Mouse (Mus musculus) erythroblast, embryonic 14.5 days (primary cell): Measurements from ENCODE around the gene Shank2.

Source experiments
- GATA1 ChIP-seq: IDR thresholded peaks from 2 replicates; pipeline ENCODE4 v1.6.1; 2012; ENCODE audit warnings: low read length, inconsistent platforms, mixed read lengths
- TAL1 ChIP-seq: IDR thresholded peaks from 3 replicates; pipeline ENCODE4 v1.6.1; 2012; ENCODE audit warnings: low read length, inconsistent platforms, mixed read lengths

DNA sequence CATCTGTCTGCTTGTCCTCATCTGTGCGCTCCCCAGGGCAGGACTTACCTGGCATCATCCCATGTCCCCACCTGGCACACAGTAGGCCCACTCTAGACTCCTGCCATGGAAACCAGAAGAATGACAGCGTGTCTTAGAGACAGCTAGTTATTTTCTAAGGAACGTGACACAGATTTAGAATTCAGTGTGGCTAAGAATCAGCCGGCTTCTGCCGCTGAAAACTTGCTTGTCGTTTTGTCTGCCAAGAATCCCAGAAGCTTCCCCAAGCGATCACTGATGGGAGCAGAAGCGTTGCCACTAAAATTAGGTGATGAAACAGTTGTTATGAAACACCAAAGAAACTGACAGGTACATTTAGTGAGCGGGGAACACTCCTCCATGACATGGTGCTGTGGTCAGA is 208.8 kb downstream of the Shank2 start:
- TF ChIP-seq TAL1 (no peak), GATA1 (no peak)
